Mouse (Mus musculus): ENCODE data around the gene Qrich1. TPM values are rescaled to one million over a fixed set of nuclear protein-coding genes. Genes with fewer than 3 reads are reported as not detected.

Gene Qrich1
- 108 and 118 TPM in 2 replicates for polyA plus RNA-seq (2015; fragmentation: Nextera tagmentation; extraction: Ambion mirVana)

DNA sequence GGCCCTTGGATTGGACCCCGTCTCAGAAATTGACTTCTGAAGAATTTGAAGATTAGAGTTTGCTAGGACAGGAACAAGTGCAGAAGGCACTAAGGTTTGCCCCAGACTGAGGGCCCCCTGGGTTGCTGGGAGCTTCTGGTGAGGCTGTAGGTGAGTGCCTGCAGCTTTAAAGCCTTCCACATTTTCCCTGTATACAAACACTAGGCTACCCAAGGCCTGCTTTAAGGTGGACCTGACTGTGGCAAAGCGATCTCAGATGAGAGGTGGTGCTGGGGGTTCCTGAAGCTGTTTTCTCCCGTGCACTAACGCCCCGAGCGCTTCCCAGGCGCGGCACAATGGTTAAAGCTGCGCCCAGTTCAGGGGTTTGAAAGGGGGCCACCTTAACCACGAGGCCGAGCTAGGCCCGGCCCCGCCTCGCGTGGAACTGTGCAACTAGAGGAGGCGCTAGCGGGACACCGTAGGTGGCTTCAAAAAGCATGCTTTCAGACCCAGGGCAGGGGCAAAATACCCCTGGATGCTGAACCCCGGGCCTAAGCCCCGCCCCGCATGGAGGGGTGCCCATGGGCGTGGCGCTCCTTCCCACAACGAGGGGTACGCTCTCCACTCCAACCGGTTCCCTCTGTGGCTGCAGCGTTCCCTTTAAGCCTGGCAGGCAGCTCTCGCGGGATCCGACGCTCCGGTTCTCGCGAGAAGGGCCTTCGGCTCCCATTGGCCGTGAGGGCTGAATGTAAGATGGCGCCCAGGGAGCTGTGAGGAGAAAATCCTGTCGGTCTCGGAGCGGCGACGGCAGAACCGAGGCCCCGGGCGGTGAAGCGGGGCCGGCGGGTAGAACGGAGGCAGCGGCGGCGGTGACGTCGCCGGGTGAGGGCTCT is at the start of gene Qrich1:
Gene Qrich1, plus strand, starts transcription at position 427 of the 872 bp plus-strand sequence.
- H3K9me3 ChIP-seq (ENCODE audit: control insufficient read depth, low read length), result no peaks in the 10 kb centered on the region
- H3K4me1 ChIP-seq (replicated peaks; ENCODE audit: control insufficient read depth, insufficient read depth, low read length), result peaks cover 12% of the 10 kb centered on the region
- peaks cover 29% of the 10 kb centered on the region for H3K36me3 ChIP-seq (ENCODE audit: control insufficient read depth, insufficient read depth, low read length)
- peak; percentile 96 for ATAC-seq (ENCODE audit: low read depth)
- peak within 1 kb of the TSS; percentile 80 for H3K4me2 ChIP-seq (ENCODE audit: low read depth, low read length)
- H3K9ac ChIP-seq (ENCODE audit: low read length), result peak within 1 kb of the TSS; percentile 98
- H3K27me3 ChIP-seq (ENCODE audit: control insufficient read depth, insufficient read depth, low read depth, low read length), result no peaks in the 10 kb centered on the region
- WGBS, result under 1% methylated on average over 55 of the region's 55 CpGs
- peak within 1 kb of the TSS; percentile 100 for H3K4me3 ChIP-seq (ENCODE audit: low read length)
- H3K27ac ChIP-seq (ENCODE audit: low read length), result peak within 1 kb of the TSS; percentile 99

DNA sequence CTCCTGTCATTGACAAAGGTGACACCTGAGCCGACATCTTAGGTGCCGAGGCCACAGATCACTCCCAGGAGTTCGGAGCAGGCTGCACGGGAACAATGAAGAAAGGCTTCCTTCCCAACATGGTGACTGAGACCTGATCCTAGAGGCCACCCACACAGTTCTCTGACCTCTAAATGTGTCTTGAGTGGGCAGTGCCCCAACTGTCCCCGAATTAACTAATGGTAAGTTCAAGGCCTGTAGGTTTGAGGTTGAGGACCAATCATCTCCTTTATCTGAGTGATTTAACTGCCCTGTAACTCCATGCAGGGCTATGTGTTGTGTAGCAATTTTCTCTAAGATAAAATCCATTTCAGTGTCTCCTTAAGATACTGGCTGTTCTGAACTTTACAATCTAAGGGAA is 47.2 kb upstream of the Qrich1 start:
- Histone ChIP-seq H3K9me3 (ENCODE audit: control insufficient read depth, low read length) (no peaks in the 10 kb centered on the region), H3K4me2 (ENCODE audit: low read depth, low read length) (no peak overlapping the region), H3K27me3 (ENCODE audit: control insufficient read depth, insufficient read depth, low read depth, low read length) (no peaks in the 10 kb centered on the region), H3K27ac (ENCODE audit: low read length) (peak overlapping the region; percentile 33; the same call in 1 of the 2 replicates), H3K9ac (ENCODE audit: low read length) (no peak overlapping the region), H3K36me3 (ENCODE audit: control insufficient read depth, insufficient read depth, low read length) (peaks cover 11% of the 10 kb centered on the region), H3K4me1 (replicated peaks; ENCODE audit: control insufficient read depth, insufficient read depth, low read length) (peaks cover 4% of the 10 kb centered on the region), H3K4me3 (ENCODE audit: low read length) (no peak overlapping the region)
- WGBS, result 40% methylated on average over 5 of the region's 5 CpGs
- no peak; the same call in 1 of the 2 replicates for ATAC-seq (ENCODE audit: low read depth)

DNA sequence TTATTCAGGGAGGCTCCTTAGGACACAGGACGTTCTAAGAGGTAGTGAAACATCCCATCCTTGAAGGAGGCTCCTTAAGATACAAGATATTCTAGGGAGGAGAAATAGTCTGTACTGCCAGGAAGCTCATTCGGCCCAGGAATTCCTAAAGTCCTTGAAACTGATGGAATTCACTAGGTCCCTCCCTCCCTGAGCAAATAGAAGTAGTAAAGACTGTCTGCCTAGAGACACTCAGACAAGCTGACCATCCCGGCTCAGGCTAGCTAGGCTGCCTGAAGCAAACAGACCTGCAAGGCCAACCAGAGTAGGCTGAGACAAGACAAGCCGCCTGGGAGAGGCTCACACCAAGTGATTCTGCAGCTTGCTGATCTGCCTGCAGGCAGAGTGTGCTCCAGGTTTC is 46.8 kb upstream of the Qrich1 start:
- H3K27me3 ChIP-seq (ENCODE audit: control insufficient read depth, insufficient read depth, low read depth, low read length), result no peaks in the 10 kb centered on the region
- H3K4me2 ChIP-seq (ENCODE audit: low read depth, low read length), result no peak overlapping the region
- H3K27ac ChIP-seq (ENCODE audit: low read length), result peak overlapping the region; percentile 33; the same call in 1 of the 2 replicates
- peaks cover 11% of the 10 kb centered on the region for H3K36me3 ChIP-seq (ENCODE audit: control insufficient read depth, insufficient read depth, low read length)
- WGBS, result 43% methylated on average over 4 of the region's 4 CpGs
- ATAC-seq (ENCODE audit: low read depth), result no peak
- H3K9me3 ChIP-seq (ENCODE audit: control insufficient read depth, low read length), result no peaks in the 10 kb centered on the region
- H3K4me1 ChIP-seq (replicated peaks; ENCODE audit: control insufficient read depth, insufficient read depth, low read length), result peaks cover 4% of the 10 kb centered on the region
- no peak overlapping the region for H3K4me3 ChIP-seq (ENCODE audit: low read length)
- no peak overlapping the region for H3K9ac ChIP-seq (ENCODE audit: low read length)

DNA sequence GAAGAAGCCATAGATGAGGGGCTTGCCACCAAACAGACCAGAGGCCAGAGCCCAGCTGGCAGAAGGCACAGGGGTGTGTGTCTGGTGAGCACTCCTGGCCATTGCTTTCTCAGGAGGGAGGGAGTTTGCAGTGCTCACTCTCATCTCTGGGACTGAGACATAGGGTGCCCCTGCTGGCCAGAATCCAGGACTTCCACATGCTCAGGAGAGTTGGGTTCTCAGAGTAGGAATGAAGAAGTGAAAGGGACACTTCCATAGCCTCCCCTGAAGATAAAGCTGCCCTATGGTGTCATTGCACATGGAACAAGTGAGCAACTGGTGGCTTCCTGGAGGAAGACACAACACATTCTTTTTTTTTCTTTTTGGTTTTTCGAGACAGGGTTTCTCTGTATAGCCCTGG is 42.1 kb upstream of the Qrich1 start:
- H3K27ac ChIP-seq (ENCODE audit: low read length), result no peak overlapping the region
- no peaks in the 10 kb centered on the region for H3K27me3 ChIP-seq (ENCODE audit: control insufficient read depth, insufficient read depth, low read depth, low read length)
- WGBS, result 91% methylated on average over 1 of the region's 1 CpGs
- H3K36me3 ChIP-seq (ENCODE audit: control insufficient read depth, insufficient read depth, low read length), result no peaks in the 10 kb centered on the region
- H3K9ac ChIP-seq (ENCODE audit: low read length), result no peak overlapping the region
- no peaks in the 10 kb centered on the region for H3K9me3 ChIP-seq (ENCODE audit: control insufficient read depth, low read length)
- H3K4me1 ChIP-seq (replicated peaks; ENCODE audit: control insufficient read depth, insufficient read depth, low read length), result peaks cover 11% of the 10 kb centered on the region
- no peak overlapping the region for H3K4me3 ChIP-seq (ENCODE audit: low read length)
- H3K4me2 ChIP-seq (ENCODE audit: low read depth, low read length), result no peak overlapping the region
- no peak for ATAC-seq (ENCODE audit: low read depth)

- H3K27ac ChIP-seq (ENCODE audit: low read length), result peak overlapping the region; percentile 94
- H3K9ac ChIP-seq (ENCODE audit: low read length), result peak overlapping the region; percentile 68
- peaks cover 18% of the 10 kb centered on the region for H3K4me1 ChIP-seq (replicated peaks; ENCODE audit: control insufficient read depth, insufficient read depth, low read length)
These were observed 37.9 kb upstream of the Qrich1 start for GRCm38 (mm10) chr9:108478638-108479156.

DNA sequence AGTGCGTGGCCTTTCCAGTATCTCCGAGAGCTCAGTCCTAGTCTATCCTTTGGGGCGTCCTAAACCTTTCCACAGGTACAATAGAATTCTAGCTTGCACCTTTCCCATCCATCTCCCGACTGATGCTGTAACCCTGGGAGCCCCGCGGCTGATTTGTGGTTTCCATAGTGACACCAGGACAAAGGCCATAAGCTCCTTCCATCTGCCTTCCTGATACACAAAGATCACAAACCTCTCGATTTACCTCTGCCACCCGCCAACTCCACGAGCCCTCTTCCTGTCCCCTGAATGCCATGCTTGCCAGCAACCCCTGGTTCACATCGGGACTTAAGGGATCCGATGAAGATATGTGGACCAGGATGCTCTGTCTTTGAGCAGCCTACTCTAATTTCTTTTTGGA is 37.4 kb upstream of the Qrich1 start:
- peak; percentile 3; the same call in 1 of the 2 replicates for ATAC-seq (ENCODE audit: low read depth)
- Histone ChIP-seq H3K4me3 (ENCODE audit: low read length) (peak overlapping the region; percentile 73), H3K9me3 (ENCODE audit: control insufficient read depth, low read length) (no peaks in the 10 kb centered on the region), H3K27ac (ENCODE audit: low read length) (peak overlapping the region; percentile 94), H3K27me3 (ENCODE audit: control insufficient read depth, insufficient read depth, low read depth, low read length) (no peaks in the 10 kb centered on the region), H3K9ac (ENCODE audit: low read length) (peak overlapping the region; percentile 48; the same call in 1 of the 2 replicates), H3K4me1 (replicated peaks; ENCODE audit: control insufficient read depth, insufficient read depth, low read length) (peaks cover 18% of the 10 kb centered on the region), H3K4me2 (ENCODE audit: low read depth, low read length) (peak overlapping the region; percentile 67), H3K36me3 (ENCODE audit: control insufficient read depth, insufficient read depth, low read length) (peaks cover 26% of the 10 kb centered on the region)
- WGBS, result 31% methylated on average over 11 of the region's 11 CpGs

More at GRCm38 (mm10) chr9:108478638-108479156, 37.9 kb upstream of the Qrich1 start:
- under 1% methylated on average over 20 of the region's 20 CpGs for WGBS
- peak overlapping the region; percentile 67 for H3K4me2 ChIP-seq (ENCODE audit: low read depth, low read length)
- H3K36me3 ChIP-seq (ENCODE audit: control insufficient read depth, insufficient read depth, low read length), result peaks cover 22% of the 10 kb centered on the region
- H3K9me3 ChIP-seq (ENCODE audit: control insufficient read depth, low read length), result no peaks in the 10 kb centered on the region
- no peaks in the 10 kb centered on the region for H3K27me3 ChIP-seq (ENCODE audit: control insufficient read depth, insufficient read depth, low read depth, low read length)
- peak; percentile 91 for ATAC-seq (ENCODE audit: low read depth)
- H3K4me3 ChIP-seq (ENCODE audit: low read length), result peak overlapping the region; percentile 48

DNA sequence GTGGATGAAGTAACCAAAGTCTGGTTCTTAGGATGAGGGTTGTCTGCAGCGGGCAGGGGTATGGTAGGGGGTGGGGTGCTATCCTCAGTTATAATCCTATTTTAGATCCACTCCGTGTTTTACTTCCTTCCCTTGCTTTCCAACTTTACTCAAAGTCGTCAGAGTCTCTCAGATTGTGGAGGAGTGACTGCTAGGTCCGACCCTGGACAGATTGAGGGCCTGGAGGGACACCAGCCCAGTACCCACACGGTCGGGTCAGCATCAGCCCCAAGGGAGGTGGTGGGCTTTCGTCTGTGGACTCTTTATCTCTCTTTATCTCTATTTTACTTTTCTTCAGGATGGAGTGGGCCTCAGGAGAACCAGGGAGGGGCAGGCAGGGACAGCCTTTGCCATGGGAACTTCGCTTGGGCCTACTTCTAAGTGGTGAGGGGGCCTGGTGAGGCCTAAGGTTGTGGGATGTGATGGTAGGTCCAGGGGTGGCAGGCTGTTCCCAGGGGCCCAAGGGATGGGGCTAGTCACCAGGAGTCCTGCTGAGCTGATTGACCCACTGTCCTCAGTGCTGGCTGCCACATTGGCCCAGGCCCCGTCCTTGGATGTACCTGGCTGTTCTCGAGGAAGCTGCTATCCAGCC is 36.8 kb upstream of the Qrich1 start, which contains the start of gene Lamb2:
Gene Lamb2, plus strand, starts transcription at position 16 of the 631 bp plus-strand sequence.
- H3K27me3 ChIP-seq (ENCODE audit: control insufficient read depth, insufficient read depth, low read depth, low read length), result no peaks in the 10 kb centered on the region
- H3K27ac ChIP-seq (ENCODE audit: low read length), result peak within 1 kb of the TSS; percentile 94
- H3K4me2 ChIP-seq (ENCODE audit: low read depth, low read length), result peak within 1 kb of the TSS; percentile 91
- 3% methylated on average over 10 of the region's 10 CpGs for WGBS
- H3K4me3 ChIP-seq (ENCODE audit: low read length), result peak within 1 kb of the TSS; percentile 73
- ATAC-seq (ENCODE audit: low read depth), result peak; percentile 75
- no peaks in the 10 kb centered on the region for H3K9me3 ChIP-seq (ENCODE audit: control insufficient read depth, low read length)
- peaks cover 29% of the 10 kb centered on the region for H3K36me3 ChIP-seq (ENCODE audit: control insufficient read depth, insufficient read depth, low read length)
- peak within 1 kb of the TSS; percentile 85 for H3K9ac ChIP-seq (ENCODE audit: low read length)
- H3K4me1 ChIP-seq (replicated peaks; ENCODE audit: control insufficient read depth, insufficient read depth, low read length), result peaks cover 18% of the 10 kb centered on the region

- peak overlapping the region; percentile 91 for H3K4me2 ChIP-seq (ENCODE audit: low read depth, low read length)
- WGBS, result 87% methylated on average over 28 of the region's 28 CpGs
- peaks cover 18% of the 10 kb centered on the region for H3K4me1 ChIP-seq (replicated peaks; ENCODE audit: control insufficient read depth, insufficient read depth, low read length)
- H3K4me3 ChIP-seq (ENCODE audit: low read length), result peak overlapping the region; percentile 73
- H3K9me3 ChIP-seq (ENCODE audit: control insufficient read depth, low read length), result no peaks in the 10 kb centered on the region
- H3K27ac ChIP-seq (ENCODE audit: low read length), result no peak overlapping the region
- H3K36me3 ChIP-seq (ENCODE audit: control insufficient read depth, insufficient read depth, low read length), result peaks cover 38% of the 10 kb centered on the region
- ATAC-seq (ENCODE audit: low read depth), result no peak
- H3K9ac ChIP-seq (ENCODE audit: low read length), result peak overlapping the region; percentile 85
- no peaks in the 10 kb centered on the region for H3K27me3 ChIP-seq (ENCODE audit: control insufficient read depth, insufficient read depth, low read depth, low read length)
These were observed 35.6 kb upstream of the Qrich1 start for GRCm38 (mm10) chr9:108480813-108481519.

Data from lung, embryonic 16.5 days (tissue).